Mouse (Mus musculus) neural tube, postnatal 0 days (tissue): ENCODE measurements around the gene Adgrl4. TPM values are rescaled to one million over a fixed set of nuclear protein-coding genes. Genes with fewer than 3 reads are reported as not detected.

ENCODE experiments used
- polyA plus RNA-seq: library from polyadenylated mRNA; unstranded; fragments of >200 nt; fragmentation: Nextera tagmentation; extraction: Ambion mirVana; gene quantifications from 2 replicates; pipeline ENCODE4 v1.2.1, GENCODE M21; 2015

The Adgrl4 gene
- 12.7 and 14.7 TPM in 2 replicates for polyA plus RNA-seq

DNA sequence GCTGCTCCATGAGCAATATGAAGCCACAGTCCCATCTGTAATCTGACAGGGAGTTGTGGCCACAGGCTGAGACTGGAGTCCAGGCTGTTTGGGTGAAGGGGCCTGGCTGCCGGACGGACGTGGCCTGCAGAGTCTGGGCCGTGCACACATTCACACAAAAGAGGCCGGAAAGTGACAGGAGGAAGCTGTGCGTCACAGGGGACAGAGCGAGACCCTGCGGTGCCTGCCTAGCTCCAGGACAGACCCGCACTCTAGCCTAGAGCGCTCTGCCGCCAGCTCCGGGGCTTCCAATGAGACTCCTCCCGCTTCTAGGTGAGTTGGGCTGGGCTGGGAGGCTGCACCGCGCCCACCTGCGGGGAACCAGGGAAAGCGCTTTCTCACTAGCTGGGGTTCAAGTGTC, at the start of gene Adgrl4:
Gene Adgrl4 (plus strand): TSS at position 195 of the 400 bp plus-strand sequence.

